Mouse (Mus musculus) stomach, postnatal 0 days (tissue): ENCODE results near the gene Cyp2b10. TPM values are rescaled to one million over a fixed set of nuclear protein-coding genes. Genes with fewer than 3 reads are reported as not detected.
"Not testable (repeated sequence)": the region's sequence is repeated elsewhere in the genome, so short reads cannot be mapped to it uniquely, and the experiment has no call there.

Experiments
- ATAC-seq: fragments of 200-750 bp; cut with Nextera tagmentation; 2 replicates; pipeline ENCODE4 v1.8.0; 2017; ENCODE audit not compliant: low FRiP score, low TSS enrichment
- DNase-seq: peaks from one replicate; pipeline ENCODE4 v3.0.0-alpha.2; 2016; ENCODE audit warnings: low spot score
- H3K27ac ChIP-seq: fragments of 300-500 bp; sonication (generic); replicated peaks from 2 replicates; pipeline ENCODE4 v1.5.1; 2014; ENCODE audit warnings: mild to moderate bottlenecking, control low read depth
- H3K27me3 ChIP-seq: fragments of 300-500 bp; sonication (generic); 2 replicates; pipeline ENCODE4 v1.6.1; 2014; ENCODE audit warnings: low read length; ENCODE audit not compliant: control insufficient read depth, insufficient read depth
- H3K36me3 ChIP-seq: fragments of 300-500 bp; sonication (generic); 2 replicates; pipeline ENCODE4 v1.6.1; 2014; ENCODE audit warnings: low read length, mixed read lengths; ENCODE audit not compliant: control insufficient read depth, insufficient read depth
- H3K4me1 ChIP-seq: fragments of 300-500 bp; sonication (generic); replicated peaks from 2 replicates; pipeline ENCODE4 v1.6.1; 2014; ENCODE audit warnings: antibody characterized with exemption; ENCODE audit not compliant: control insufficient read depth, insufficient read depth
- H3K4me2 ChIP-seq: fragments of 300-500 bp; sonication (generic); replicated peaks from 2 replicates; pipeline ENCODE4 v1.6.1; 2014; ENCODE audit warnings: low read depth, mild to moderate bottlenecking, control low read depth, moderate library complexity
- H3K4me3 ChIP-seq: fragments of 300-500 bp; sonication (generic); 2 replicates; pipeline ENCODE4 v1.5.1; 2014; ENCODE audit warnings: low read depth, low read length, control low read depth
- H3K9ac ChIP-seq: fragments of 300-500 bp; sonication (generic); 2 replicates; pipeline ENCODE4 v1.6.1; 2014; ENCODE audit warnings: mild to moderate bottlenecking, low read length, control low read depth, mixed read lengths
- H3K9me3 ChIP-seq: fragments of 300-500 bp; sonication (generic); 2 replicates; pipeline ENCODE4 v1.6.1; 2016; ENCODE audit warnings: low read length; ENCODE audit not compliant: control insufficient read depth
- CTCF ChIP-seq: IDR thresholded peaks from 2 replicates; pipeline ENCODE4 v1.5.1; 2016; ENCODE audit warnings: antibody characterized with exemption, low read depth, mild to moderate bottlenecking, moderate library complexity
- EP300 ChIP-seq: optimal IDR thresholded peaks from 2 replicates; pipeline ENCODE3; 2016; ENCODE audit warnings: antibody characterized with exemption
- WGBS: fragments of 180-500 bp; shearing (Covaris S2); extraction: QIAGEN DNeasy Blood & Tissue Kit; methylation state at CpG from one replicate; pipeline ENCODE4 v1.1.7; 2014; 5-methylcytosine and 5-hydroxymethylcytosine counted together
- polyA plus RNA-seq: library from polyadenylated mRNA; unstranded; fragments of >200 nt; fragmentation: Nextera tagmentation; extraction: Ambion mirVana; gene quantifications from 2 replicates; pipeline ENCODE4 v1.2.1, GENCODE M21; 2015

Gene Cyp2b10
- polyA plus RNA-seq, 1 experiment from 2014 or later = 7.4 TPM

DNA sequence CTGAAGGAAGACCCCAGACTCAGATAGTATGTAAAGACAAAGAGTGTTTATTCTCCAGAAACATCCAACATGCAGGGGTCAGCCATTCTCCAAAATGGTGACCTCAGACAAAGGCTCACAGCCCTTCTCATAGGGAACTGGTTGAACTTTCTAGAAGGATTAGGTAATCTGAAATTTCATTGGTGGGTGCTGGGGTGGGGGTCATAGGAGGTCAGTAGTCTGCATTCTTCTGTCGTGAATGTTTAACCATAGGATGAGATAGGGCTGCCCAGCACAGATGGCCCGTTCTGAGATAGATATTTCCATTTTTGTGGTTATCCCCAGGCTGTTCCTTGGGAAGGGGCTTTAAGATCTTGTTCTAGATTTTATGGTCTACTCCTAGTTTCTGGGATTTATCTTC, 35.1 kb upstream of the Cyp2b10 start:
- H3K9ac ChIP-seq = no peak overlapping the region
- 13% methylated on average over 2 of the region's 2 CpGs for WGBS
- ATAC-seq (no peak), DNase-seq (no peak)
- no peaks in the 10 kb centered on the region for H3K9me3 ChIP-seq
- no peak overlapping the region for H3K4me3 ChIP-seq
- no peak for TF ChIP-seq EP300
- no peak for TF ChIP-seq CTCF
- H3K27me3 ChIP-seq = no peaks in the 10 kb centered on the region
- H3K36me3 ChIP-seq = no peaks in the 10 kb centered on the region
- H3K4me2 ChIP-seq = no peak overlapping the region
- no peak overlapping the region for H3K27ac ChIP-seq
- H3K4me1 ChIP-seq = no peaks in the 10 kb centered on the region

DNA sequence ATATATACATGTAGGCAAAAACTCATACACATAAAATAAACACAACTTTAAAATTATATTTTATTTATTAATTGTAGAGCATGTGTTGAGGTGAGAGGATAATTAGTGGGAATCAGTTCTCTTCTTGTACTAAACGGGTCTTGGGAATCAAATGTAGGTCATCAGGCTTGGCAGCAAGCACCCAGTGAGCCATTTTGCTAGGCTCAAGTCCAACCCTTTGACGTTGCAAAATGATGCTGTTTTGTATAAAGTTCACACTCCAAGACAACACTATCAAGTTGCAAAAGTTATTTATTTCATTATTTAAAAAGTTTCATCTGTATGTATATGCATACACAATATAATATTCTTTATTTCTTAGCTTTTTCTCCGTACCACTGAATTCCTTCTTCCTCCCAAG, 33.7 kb upstream of the Cyp2b10 start:
- H3K27me3 ChIP-seq = no peaks in the 10 kb centered on the region
- no peak for DNase-seq
- TF ChIP-seq EP300 (no peak), CTCF (no peak)
- no peaks in the 10 kb centered on the region for H3K9me3 ChIP-seq
- no peaks in the 10 kb centered on the region for H3K36me3 ChIP-seq
- H3K4me2 ChIP-seq = no peak overlapping the region
- 71% methylated on average over 3 of the region's 3 CpGs for WGBS
- H3K9ac ChIP-seq = no peak overlapping the region
- H3K4me1 ChIP-seq = no peaks in the 10 kb centered on the region
- H3K27ac ChIP-seq = no peak overlapping the region
- no peak overlapping the region for H3K4me3 ChIP-seq
- ATAC-seq = no peak

DNA sequence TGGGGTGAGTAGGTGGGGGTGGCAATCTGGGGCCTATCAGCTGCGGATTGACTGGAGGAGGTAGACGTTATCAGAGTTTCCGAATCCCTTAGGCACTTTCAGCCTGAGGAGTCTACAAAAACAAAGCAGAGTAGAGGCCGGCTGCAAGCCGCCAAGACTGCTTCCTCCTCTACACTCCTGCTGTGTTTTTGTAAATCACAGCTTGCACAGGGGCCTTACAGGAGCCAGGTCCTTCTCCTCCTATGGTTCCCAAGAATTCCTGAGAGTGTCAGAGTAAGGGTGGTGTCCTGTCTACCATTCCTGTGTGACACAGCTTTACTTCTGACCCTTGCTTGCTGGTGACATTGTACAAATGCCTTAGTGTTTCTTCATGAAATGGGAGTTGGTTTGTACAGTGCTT, 32.6 kb upstream of the Cyp2b10 start:
- TF ChIP-seq EP300 = no peak
- no peak for TF ChIP-seq CTCF
- H3K4me2 ChIP-seq = no peak overlapping the region
- H3K9me3 ChIP-seq = no peaks in the 10 kb centered on the region
- H3K27me3 ChIP-seq = no peaks in the 10 kb centered on the region
- no peak for ATAC-seq
- H3K9ac ChIP-seq = no peak overlapping the region
- no peaks in the 10 kb centered on the region for H3K36me3 ChIP-seq
- no peak overlapping the region for H3K4me3 ChIP-seq
- no peak overlapping the region for H3K27ac ChIP-seq
- DNase-seq = no peak
- WGBS = 66% methylated on average over 5 of the region's 5 CpGs
- no peaks in the 10 kb centered on the region for H3K4me1 ChIP-seq

DNA sequence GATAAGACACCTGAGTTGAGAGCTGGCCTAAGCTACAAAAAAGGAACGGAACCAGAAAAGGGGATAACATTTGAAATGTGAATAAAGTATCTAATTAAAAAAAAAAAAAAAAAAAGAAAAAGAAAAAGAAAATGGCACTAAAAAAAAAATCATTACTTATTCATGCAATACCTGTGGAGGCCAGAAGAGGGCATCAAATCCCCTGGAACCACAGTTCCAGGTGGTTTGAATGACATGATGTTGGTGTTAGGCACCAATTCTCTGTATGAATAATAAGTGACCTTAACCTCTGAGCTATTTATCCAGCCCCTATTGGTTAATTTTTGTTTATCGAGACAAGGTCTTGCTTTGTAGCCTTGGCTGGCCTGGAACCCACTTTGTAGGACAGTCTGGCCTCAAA, 27.6 kb upstream of the Cyp2b10 start:
- no peak overlapping the region for H3K27ac ChIP-seq
- DNase-seq = no peak
- WGBS = 86% methylated on average over 2 of the region's 2 CpGs

DNA sequence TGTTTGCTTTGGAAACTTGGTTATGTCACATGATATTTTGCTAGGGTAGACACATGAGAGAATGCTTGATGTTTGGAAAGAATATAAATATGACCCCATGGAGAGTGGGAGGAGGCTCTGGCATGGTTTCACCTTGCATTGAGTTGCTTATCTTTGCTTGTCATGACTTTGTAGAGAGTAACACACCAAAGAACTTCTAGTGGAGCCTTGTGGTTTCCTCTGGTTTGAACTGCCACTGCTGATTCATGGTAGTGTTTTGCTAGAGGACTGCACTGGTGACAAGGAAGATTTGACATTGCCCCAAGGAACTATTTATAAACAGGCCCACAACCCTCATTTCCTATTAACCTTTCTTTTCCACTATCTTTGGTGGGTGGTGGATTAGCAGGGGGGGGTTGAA, 24.8 kb upstream of the Cyp2b10 start:
- no peaks in the 10 kb centered on the region for H3K36me3 ChIP-seq
- H3K4me3 ChIP-seq = no peak overlapping the region
- no peaks in the 10 kb centered on the region for H3K4me1 ChIP-seq
- no peaks in the 10 kb centered on the region; the same call in 1 of the 2 replicates for H3K9me3 ChIP-seq
- H3K27ac ChIP-seq = no peak overlapping the region
- TF ChIP-seq CTCF (no peak), EP300 (no peak)
- DNase-seq (no peak), ATAC-seq (no peak)
- H3K4me2 ChIP-seq = no peak overlapping the region
- H3K27me3 ChIP-seq = no peaks in the 10 kb centered on the region
- H3K9ac ChIP-seq = no peak overlapping the region

More for the DNA sequence above, 27.6 kb upstream of the Cyp2b10 start:
- Histone ChIP-seq H3K9me3 (no peaks in the 10 kb centered on the region; the same call in 1 of the 2 replicates), H3K9ac (no peak overlapping the region), H3K4me3 (no peak overlapping the region), H3K36me3 (no peaks in the 10 kb centered on the region), H3K4me1 (no peaks in the 10 kb centered on the region), H3K4me2 (no peak overlapping the region), H3K27me3 (no peaks in the 10 kb centered on the region)
- ATAC-seq = no peak
- TF ChIP-seq EP300 (no peak), CTCF (peak; percentile 66)

DNA sequence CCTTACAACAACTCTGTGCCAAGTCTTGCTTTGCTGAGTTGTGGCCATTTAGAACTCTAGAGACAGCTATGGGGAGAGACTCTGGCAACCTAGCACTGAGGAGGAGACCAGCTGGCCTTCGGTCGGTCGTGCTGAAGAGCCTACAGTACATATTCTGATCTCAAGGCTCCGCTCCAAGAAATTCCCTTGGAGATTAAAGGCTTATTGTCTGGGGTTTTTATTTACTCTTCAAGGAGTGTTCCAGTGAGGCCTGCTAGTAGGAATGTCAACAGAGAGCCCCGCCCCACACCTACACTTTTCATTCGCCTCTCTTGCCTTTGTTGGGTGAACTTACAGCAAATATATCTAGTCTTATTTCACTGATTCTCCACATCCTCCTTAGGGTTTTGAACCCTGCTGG, 18.7 kb upstream of the Cyp2b10 start:
- DNase-seq (peak; percentile 81), ATAC-seq (peak; percentile 94)
- TF ChIP-seq CTCF = no peak
- TF ChIP-seq EP300 = no peak
- Histone ChIP-seq H3K4me1 (no peaks in the 10 kb centered on the region), H3K4me2 (no peak overlapping the region), H3K27me3 (no peaks in the 10 kb centered on the region), H3K4me3 (no peak overlapping the region), H3K27ac (0 out of 2 replicates have a peak overlapping the region, but pooled peaks have one; percentile 49), H3K36me3 (no peaks in the 10 kb centered on the region), H3K9me3 (no peaks in the 10 kb centered on the region; the same call in 1 of the 2 replicates), H3K9ac (no peak overlapping the region)
- WGBS = 25% methylated on average over 6 of the region's 6 CpGs

DNA sequence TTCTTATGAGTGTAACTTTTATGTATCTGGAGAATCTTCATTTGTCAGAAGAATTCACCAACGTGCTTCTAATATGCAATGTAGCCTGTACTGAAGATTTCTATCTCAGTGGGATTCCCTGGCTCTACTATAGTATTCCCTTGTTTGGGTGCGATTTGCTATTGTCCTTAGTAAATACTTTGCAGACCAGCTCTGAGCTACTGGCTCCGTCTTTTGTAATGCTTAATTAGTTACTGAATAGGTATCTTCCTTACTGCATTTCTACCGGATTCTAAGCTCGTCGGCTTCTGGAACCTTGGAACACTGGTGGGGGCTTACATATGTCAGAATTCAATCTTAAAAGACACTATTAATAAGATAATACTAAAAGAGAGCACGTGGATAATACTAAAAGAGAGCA, 16.7 kb upstream of the Cyp2b10 start:
- ATAC-seq, H3K27ac ChIP-seq, H3K4me3 ChIP-seq, H3K9ac ChIP-seq, H3K36me3 ChIP-seq, H3K9me3 ChIP-seq, H3K4me1 ChIP-seq, H3K27me3 ChIP-seq, H3K4me2 ChIP-seq, DNase-seq: not testable (repeated sequence)
- WGBS = 25% methylated on average over 7 of the region's 7 CpGs
